Mouse (Mus musculus): ENCODE results near the gene Irf3.
A peak's percentile ranks its signal among the peaks of the same experiment; 100 is the strongest.

The Irf3 gene

GRCm38 (mm10) chr7:45007141-45007540, 9.7 kb downstream of the Irf3 start:
- peaks cover 98% of the 10 kb centered on the region for H3K36me3 ChIP-seq (ENCODE audit: insufficient read depth, low read length)
- no peaks in the 10 kb centered on the region for H3K9me3 ChIP-seq (ENCODE audit: low read length)
- TF ChIP-seq CTCF (conservative IDR thresholded peaks at IDR 0.05; ENCODE audit: low read length): no peak
- no peak for TF ChIP-seq POU5F1 (IDR thresholded peaks at IDR 0.05; ENCODE audit: borderline replicate concordance, low read length)
- TF ChIP-seq NANOG (IDR thresholded peaks at IDR 0.05; ENCODE audit: borderline replicate concordance, low read length): no peak
- H3K4me3 ChIP-seq (replicated peaks; ENCODE audit: low read length): peak overlapping the region; percentile 67
- peaks cover 3% of the 10 kb centered on the region; the same call in 1 of the 2 replicates for H3K27me3 ChIP-seq (ENCODE audit: insufficient read depth, low read length)
- H3K4me1 ChIP-seq (replicated peaks; ENCODE audit: low read depth, low read length): peaks cover 66% of the 10 kb centered on the region

DNA sequence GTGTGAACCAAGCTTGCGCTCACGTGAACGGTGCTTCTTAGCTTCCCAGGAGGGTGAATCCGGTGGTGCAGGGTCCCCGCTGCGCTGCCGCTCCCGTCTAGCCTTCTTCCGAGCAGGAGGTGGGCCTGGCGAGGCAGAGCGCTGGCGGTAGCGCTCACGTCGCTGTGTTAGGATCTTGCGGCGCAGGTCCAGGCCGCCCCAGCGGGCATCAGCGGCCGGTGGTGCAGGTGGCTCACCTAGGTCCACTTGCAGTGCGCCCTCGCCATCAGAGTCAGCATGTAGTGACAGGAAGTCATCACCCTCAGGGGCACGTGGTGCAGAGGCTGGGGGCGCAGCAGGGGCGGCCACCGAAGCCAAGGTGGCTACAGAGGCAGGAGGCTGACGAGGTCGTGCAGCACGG, 10.4 kb downstream of the Irf3 start:
- no peaks in the 10 kb centered on the region for H3K9me3 ChIP-seq (ENCODE audit: low read length)
- peaks cover 65% of the 10 kb centered on the region for H3K4me1 ChIP-seq (replicated peaks; ENCODE audit: low read depth, low read length)
- peaks cover 98% of the 10 kb centered on the region for H3K36me3 ChIP-seq (ENCODE audit: insufficient read depth, low read length)
- no peak for TF ChIP-seq POU5F1 (IDR thresholded peaks at IDR 0.05; ENCODE audit: borderline replicate concordance, low read length)
- TF ChIP-seq NANOG (IDR thresholded peaks at IDR 0.05; ENCODE audit: borderline replicate concordance, low read length): no peak
- peaks cover 3% of the 10 kb centered on the region; the same call in 1 of the 2 replicates for H3K27me3 ChIP-seq (ENCODE audit: insufficient read depth, low read length)
- peak overlapping the region; percentile 67 for H3K4me3 ChIP-seq (replicated peaks; ENCODE audit: low read length)

GRCm38 (mm10) chr7:45008411-45008810, 11.0 kb downstream of the Irf3 start:
- Histone ChIP-seq H3K4me1 (replicated peaks; ENCODE audit: low read depth, low read length) (peaks cover 67% of the 10 kb centered on the region), H3K9me3 (ENCODE audit: low read length) (no peaks in the 10 kb centered on the region), H3K4me3 (replicated peaks; ENCODE audit: low read length) (peak overlapping the region; percentile 67), H3K36me3 (ENCODE audit: insufficient read depth, low read length) (peaks cover 98% of the 10 kb centered on the region), H3K27me3 (ENCODE audit: insufficient read depth, low read length) (peaks cover 3% of the 10 kb centered on the region; the same call in 1 of the 2 replicates)
- TF ChIP-seq CTCF (conservative IDR thresholded peaks at IDR 0.05; ENCODE audit: low read length): no peak
- no peak for TF ChIP-seq NANOG (IDR thresholded peaks at IDR 0.05; ENCODE audit: borderline replicate concordance, low read length)
- TF ChIP-seq POU5F1 (IDR thresholded peaks at IDR 0.05; ENCODE audit: borderline replicate concordance, low read length): no peak

DNA sequence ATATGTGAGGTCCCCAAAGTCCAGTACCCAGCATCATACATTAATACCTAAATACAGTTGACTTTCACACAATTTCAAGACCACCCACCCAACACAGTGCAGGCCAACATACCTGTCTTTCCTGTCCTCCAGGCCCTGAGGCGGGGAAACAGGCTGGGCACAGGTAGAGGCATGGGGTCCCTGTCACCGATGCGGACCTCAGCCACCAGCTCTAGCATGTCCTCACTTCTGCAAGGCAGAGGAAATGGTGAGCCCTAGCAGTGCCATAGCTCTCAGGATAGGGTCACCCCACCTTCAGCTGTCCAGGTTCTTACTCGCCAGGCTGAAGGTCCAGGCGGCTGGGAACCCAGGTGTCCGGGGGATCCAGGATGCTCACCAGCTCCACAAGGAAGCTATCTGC, 14.6 kb downstream of the Irf3 start:
- Histone ChIP-seq H3K27me3 (ENCODE audit: insufficient read depth, low read length) (peaks cover 3% of the 10 kb centered on the region; the same call in 1 of the 2 replicates), H3K4me3 (replicated peaks; ENCODE audit: low read length) (no peak overlapping the region), H3K4me1 (replicated peaks; ENCODE audit: low read depth, low read length) (peaks cover 69% of the 10 kb centered on the region), H3K9me3 (ENCODE audit: low read length) (no peaks in the 10 kb centered on the region), H3K36me3 (ENCODE audit: insufficient read depth, low read length) (peaks cover 74% of the 10 kb centered on the region)
- TF ChIP-seq NANOG (IDR thresholded peaks at IDR 0.05; ENCODE audit: borderline replicate concordance, low read length) (no peak), POU5F1 (IDR thresholded peaks at IDR 0.05; ENCODE audit: borderline replicate concordance, low read length) (no peak), CTCF (conservative IDR thresholded peaks at IDR 0.05; ENCODE audit: low read length) (no peak)

DNA sequence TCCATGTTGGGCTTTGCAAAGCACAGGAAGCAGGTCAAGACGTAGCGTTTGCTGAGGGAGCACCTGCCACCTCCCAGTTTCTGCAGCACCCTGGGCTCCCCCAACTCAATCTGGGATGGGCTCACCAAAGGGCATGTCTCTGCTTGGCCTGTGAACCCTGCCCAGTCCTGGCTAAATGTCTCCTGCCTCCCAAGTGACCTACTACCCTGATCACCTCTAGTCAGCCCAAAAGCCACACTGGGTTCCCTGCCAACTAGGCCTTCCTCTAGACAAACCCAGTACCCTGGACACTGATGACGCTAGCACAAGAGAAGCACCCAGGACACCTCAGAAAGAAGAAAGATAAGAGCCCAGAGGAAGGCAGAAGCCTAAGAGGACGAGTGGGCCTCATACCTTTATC, 15.4 kb downstream of the Irf3 start:
- peaks cover 2% of the 10 kb centered on the region; the same call in 1 of the 2 replicates for H3K27me3 ChIP-seq (ENCODE audit: insufficient read depth, low read length)
- no peaks in the 10 kb centered on the region for H3K9me3 ChIP-seq (ENCODE audit: low read length)
- H3K4me3 ChIP-seq (replicated peaks; ENCODE audit: low read length): no peak overlapping the region
- H3K36me3 ChIP-seq (ENCODE audit: insufficient read depth, low read length): peaks cover 65% of the 10 kb centered on the region
- TF ChIP-seq POU5F1 (IDR thresholded peaks at IDR 0.05; ENCODE audit: borderline replicate concordance, low read length) (no peak), CTCF (conservative IDR thresholded peaks at IDR 0.05; ENCODE audit: low read length) (no peak)
- H3K4me1 ChIP-seq (replicated peaks; ENCODE audit: low read depth, low read length): peaks cover 64% of the 10 kb centered on the region

DNA sequence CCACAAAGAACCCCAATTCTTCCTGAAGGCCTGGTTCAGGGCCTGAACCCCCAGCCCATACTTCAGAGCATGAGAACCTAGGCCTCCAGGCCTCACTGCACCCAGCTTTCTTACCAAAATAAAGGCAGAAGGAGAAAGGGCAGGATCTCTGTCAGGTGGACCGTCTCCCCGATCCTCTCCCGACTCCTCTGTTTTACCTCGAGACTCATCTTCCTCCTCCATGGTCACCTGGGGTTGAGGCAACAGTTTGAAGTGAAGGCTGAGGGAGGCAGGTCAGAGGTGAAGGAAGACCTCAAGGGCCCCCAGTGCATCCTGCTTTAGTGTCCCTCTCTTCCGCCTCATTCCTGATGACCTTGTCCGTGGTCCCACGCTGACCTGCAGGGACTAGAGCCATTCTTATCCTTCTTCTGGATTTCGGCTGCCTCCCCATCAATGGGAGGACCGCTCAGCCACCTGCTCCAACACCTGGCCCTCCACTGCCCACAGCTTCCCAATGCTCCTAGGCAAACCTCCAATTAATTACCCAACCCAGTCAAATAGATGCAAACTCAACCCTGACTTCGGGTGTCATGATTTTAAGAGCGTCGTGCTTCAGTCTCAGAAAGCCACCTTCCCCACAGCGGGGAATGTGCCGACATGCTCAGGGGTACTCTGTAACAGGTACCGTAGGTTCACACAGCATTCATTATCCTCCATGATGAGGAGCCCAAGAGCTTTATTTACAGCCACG, 16.1 kb downstream of the Irf3 start:
- H3K9me3 ChIP-seq (ENCODE audit: low read length): no peaks in the 10 kb centered on the region
- no peaks in the 10 kb centered on the region; the same call in 1 of the 2 replicates for H3K27me3 ChIP-seq (ENCODE audit: insufficient read depth, low read length)
- no peak overlapping the region for H3K4me3 ChIP-seq (replicated peaks; ENCODE audit: low read length)
- TF ChIP-seq NANOG (IDR thresholded peaks at IDR 0.05; ENCODE audit: borderline replicate concordance, low read length): no peak
- no peak for TF ChIP-seq CTCF (conservative IDR thresholded peaks at IDR 0.05; ENCODE audit: low read length)
- TF ChIP-seq POU5F1 (IDR thresholded peaks at IDR 0.05; ENCODE audit: borderline replicate concordance, low read length): no peak
- peaks cover 63% of the 10 kb centered on the region for H3K4me1 ChIP-seq (replicated peaks; ENCODE audit: low read depth, low read length)
- peaks cover 58% of the 10 kb centered on the region for H3K36me3 ChIP-seq (ENCODE audit: insufficient read depth, low read length)

- Histone ChIP-seq H3K36me3 (ENCODE audit: insufficient read depth, low read length) (peaks cover 53% of the 10 kb centered on the region), H3K27me3 (ENCODE audit: insufficient read depth, low read length) (no peaks in the 10 kb centered on the region; the same call in 1 of the 2 replicates), H3K9me3 (ENCODE audit: low read length) (no peaks in the 10 kb centered on the region), H3K4me1 (replicated peaks; ENCODE audit: low read depth, low read length) (peaks cover 63% of the 10 kb centered on the region), H3K4me3 (replicated peaks; ENCODE audit: low read length) (no peak overlapping the region)
- TF ChIP-seq NANOG (IDR thresholded peaks at IDR 0.05; ENCODE audit: borderline replicate concordance, low read length): no peak
- no peak for TF ChIP-seq POU5F1 (IDR thresholded peaks at IDR 0.05; ENCODE audit: borderline replicate concordance, low read length)
- no peak for TF ChIP-seq CTCF (conservative IDR thresholded peaks at IDR 0.05; ENCODE audit: low read length)
Measured at GRCm38 (mm10) chr7:45014096-45014451, 16.6 kb downstream of the Irf3 start.

DNA sequence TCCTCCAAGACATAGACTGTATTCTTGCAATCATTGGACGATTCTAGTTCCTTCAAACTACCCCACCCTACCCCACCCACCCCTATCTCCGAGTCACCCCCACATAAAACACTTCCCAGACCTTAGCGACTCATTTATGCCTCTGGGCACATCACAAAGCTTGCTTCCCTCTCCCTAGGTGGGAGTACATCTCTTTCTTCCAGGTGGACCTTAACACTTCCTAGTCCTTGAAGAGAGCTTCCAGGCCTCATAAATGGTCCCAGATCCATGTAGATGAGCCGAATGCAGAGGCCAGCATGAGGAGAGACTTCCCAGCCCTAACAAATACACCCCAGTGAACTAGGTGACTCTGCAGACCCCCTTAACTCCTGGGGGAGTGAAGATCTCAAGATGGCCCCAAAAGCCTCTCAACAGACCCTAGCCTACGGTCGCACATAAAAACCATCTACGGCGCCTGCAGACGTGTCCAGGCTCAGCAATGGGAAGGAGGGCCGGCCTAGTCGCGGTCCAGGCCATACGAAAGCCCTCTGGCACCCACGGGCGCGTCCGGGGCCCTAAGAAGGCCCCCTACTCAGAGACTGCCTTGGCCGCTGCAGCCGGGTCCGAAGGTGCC, 18.0 kb downstream of the Irf3 start:
- Histone ChIP-seq H3K4me3 (replicated peaks; ENCODE audit: low read length) (peak overlapping the region; percentile 99), H3K36me3 (ENCODE audit: insufficient read depth, low read length) (peaks cover 39% of the 10 kb centered on the region), H3K27me3 (ENCODE audit: insufficient read depth, low read length) (no peaks in the 10 kb centered on the region; the same call in 1 of the 2 replicates), H3K4me1 (replicated peaks; ENCODE audit: low read depth, low read length) (peaks cover 67% of the 10 kb centered on the region), H3K9me3 (ENCODE audit: low read length) (no peaks in the 10 kb centered on the region)
- no peak for TF ChIP-seq POU5F1 (IDR thresholded peaks at IDR 0.05; ENCODE audit: borderline replicate concordance, low read length)
- TF ChIP-seq NANOG (IDR thresholded peaks at IDR 0.05; ENCODE audit: borderline replicate concordance, low read length): no peak
- no peak for TF ChIP-seq CTCF (conservative IDR thresholded peaks at IDR 0.05; ENCODE audit: low read length)
